Mouse (Mus musculus): Measurements from ENCODE around the gene Tmem216. TPM values are rescaled to one million over a fixed set of nuclear protein-coding genes. Genes with fewer than 3 reads are reported as not detected.

The Tmem216 gene
- polyA plus RNA-seq (2016; fragmentation: Nextera tagmentation; extraction: Ambion mirVana), result 52.3 and 58.5 TPM in 2 replicates

GRCm38 (mm10) chr19:10555624-10556510 lies at the start of gene Tmem216:
Gene Tmem216, minus strand, starts transcription at chr19:10556238.
- Histone ChIP-seq H3K4me2 (replicated peaks) (peak within 1 kb of the TSS; percentile 74), H3K9me3 (no peaks in the 10 kb centered on the region), H3K4me3 (peak within 1 kb of the TSS; percentile 66), H3K27ac (replicated peaks) (peak within 1 kb of the TSS; percentile 77), H3K27me3 (no peaks in the 10 kb centered on the region), H3K4me1 (peaks cover 18% of the 10 kb centered on the region), H3K9ac (replicated peaks) (peak within 1 kb of the TSS; percentile 75), H3K36me3 (peaks cover 18% of the 10 kb centered on the region)
- 2% methylated on average over 43 of the region's 43 CpGs for WGBS
- ATAC-seq (ENCODE audit: low FRiP score, low read depth), result peak; percentile 99

- Histone ChIP-seq H3K36me3 (peaks cover 31% of the 10 kb centered on the region), H3K4me2 (replicated peaks) (peak within 1 kb of the TSS; percentile 86), H3K4me1 (peaks cover 33% of the 10 kb centered on the region), H3K4me3 (peak within 1 kb of the TSS; percentile 96), H3K9me3 (no peaks in the 10 kb centered on the region), H3K9ac (replicated peaks) (peak within 1 kb of the TSS; percentile 94), H3K27ac (replicated peaks) (peak within 1 kb of the TSS; percentile 90), H3K27me3 (no peaks in the 10 kb centered on the region)
- ATAC-seq (ENCODE audit: low FRiP score, low read depth), result peak; percentile 97
- WGBS, result under 1% methylated on average over 49 of the region's 49 CpGs
Observed at GRCm38 (mm10) chr19:10605293-10605900, 49.4 kb upstream of the Tmem216 start, which contains the start of the genes Ddb1 and Tkfc. Gene Ddb1, plus strand, starts transcription at chr19:10605327. Gene Tkfc, minus strand, starts transcription at chr19:10605654.

- H3K4me3 ChIP-seq, result peak overlapping the region; percentile 96
- no peak for ATAC-seq (ENCODE audit: low FRiP score, low read depth)
- no peaks in the 10 kb centered on the region for H3K9me3 ChIP-seq
- peak overlapping the region; percentile 86 for H3K4me2 ChIP-seq (replicated peaks)
- no peaks in the 10 kb centered on the region for H3K27me3 ChIP-seq
- H3K36me3 ChIP-seq, result peaks cover 26% of the 10 kb centered on the region
- H3K27ac ChIP-seq (replicated peaks), result peak overlapping the region; percentile 90
- WGBS, result 72% methylated on average over 3 of the region's 3 CpGs
- H3K4me1 ChIP-seq, result peaks cover 33% of the 10 kb centered on the region
- H3K9ac ChIP-seq (replicated peaks), result peak overlapping the region; percentile 81
Observed at GRCm38 (mm10) chr19:10604534-10604933, 48.5 kb upstream of the Tmem216 start.

GRCm38 (mm10) chr19:10603660-10604523 lies 47.9 kb upstream of the Tmem216 start:
- Histone ChIP-seq H3K4me3 (no peak overlapping the region), H3K27me3 (no peaks in the 10 kb centered on the region), H3K27ac (replicated peaks) (no peak overlapping the region), H3K9ac (replicated peaks) (0 out of 2 replicates have a peak overlapping the region, but pooled peaks have one; percentile 16), H3K4me1 (peaks cover 33% of the 10 kb centered on the region), H3K36me3 (peaks cover 25% of the 10 kb centered on the region), H3K4me2 (replicated peaks) (no peak overlapping the region), H3K9me3 (no peaks in the 10 kb centered on the region)
- no peak for ATAC-seq (ENCODE audit: low FRiP score, low read depth)
- 86% methylated on average over 18 of the region's 18 CpGs for WGBS

- Histone ChIP-seq H3K4me2 (replicated peaks) (peak overlapping the region; percentile 57), H3K4me1 (peaks cover 32% of the 10 kb centered on the region), H3K27ac (replicated peaks) (peak overlapping the region; percentile 96), H3K9me3 (no peaks in the 10 kb centered on the region), H3K27me3 (no peaks in the 10 kb centered on the region), H3K36me3 (peaks cover 18% of the 10 kb centered on the region), H3K4me3 (peak overlapping the region; percentile 36), H3K9ac (replicated peaks) (peak overlapping the region; percentile 75)
- peak; percentile 68 for ATAC-seq (ENCODE audit: low FRiP score, low read depth)
- 1% methylated on average over 9 of the region's 9 CpGs for WGBS
Observed at GRCm38 (mm10) chr19:10602787-10603186, 46.7 kb upstream of the Tmem216 start.

- Histone ChIP-seq H3K4me1 (peaks cover 30% of the 10 kb centered on the region), H3K36me3 (peaks cover 15% of the 10 kb centered on the region), H3K4me3 (peak overlapping the region; percentile 36), H3K9ac (replicated peaks) (peak overlapping the region; percentile 75), H3K27ac (replicated peaks) (peak overlapping the region; percentile 96), H3K9me3 (no peaks in the 10 kb centered on the region), H3K27me3 (no peaks in the 10 kb centered on the region), H3K4me2 (replicated peaks) (peak overlapping the region; percentile 57)
- peak; percentile 44 for ATAC-seq (ENCODE audit: low FRiP score, low read depth)
- 4% methylated on average over 6 of the region's 6 CpGs for WGBS
Observed at GRCm38 (mm10) chr19:10602247-10602769, 46.3 kb upstream of the Tmem216 start.

GRCm38 (mm10) chr19:10599648-10600047 lies 43.6 kb upstream of the Tmem216 start:
- H3K27ac ChIP-seq (replicated peaks), result no peak overlapping the region
- ATAC-seq (ENCODE audit: low FRiP score, low read depth), result no peak
- H3K4me3 ChIP-seq, result no peak overlapping the region
- H3K9me3 ChIP-seq, result no peaks in the 10 kb centered on the region
- no peak overlapping the region for H3K9ac ChIP-seq (replicated peaks)
- 91% methylated on average over 2 of the region's 2 CpGs for WGBS
- no peaks in the 10 kb centered on the region for H3K27me3 ChIP-seq
- H3K4me2 ChIP-seq (replicated peaks), result no peak overlapping the region
- peaks cover 17% of the 10 kb centered on the region for H3K4me1 ChIP-seq
- peaks cover 29% of the 10 kb centered on the region for H3K36me3 ChIP-seq

- 43% methylated on average over 3 of the region's 3 CpGs for WGBS
- no peak overlapping the region for H3K4me2 ChIP-seq (replicated peaks)
- H3K27me3 ChIP-seq, result no peaks in the 10 kb centered on the region
- ATAC-seq (ENCODE audit: low FRiP score, low read depth), result no peak
- H3K27ac ChIP-seq (replicated peaks), result no peak overlapping the region
- no peak overlapping the region for H3K9ac ChIP-seq (replicated peaks)
- H3K4me1 ChIP-seq, result peaks cover 8% of the 10 kb centered on the region
- H3K9me3 ChIP-seq, result no peaks in the 10 kb centered on the region
- no peak overlapping the region for H3K4me3 ChIP-seq
- peaks cover 41% of the 10 kb centered on the region for H3K36me3 ChIP-seq
Observed at GRCm38 (mm10) chr19:10598188-10598587, 42.1 kb upstream of the Tmem216 start.

- WGBS, result 90% methylated on average over 6 of the region's 6 CpGs
- Histone ChIP-seq H3K9ac (replicated peaks) (no peak overlapping the region), H3K27me3 (no peaks in the 10 kb centered on the region), H3K36me3 (peaks cover 39% of the 10 kb centered on the region), H3K9me3 (no peaks in the 10 kb centered on the region), H3K27ac (replicated peaks) (no peak overlapping the region), H3K4me2 (replicated peaks) (no peak overlapping the region), H3K4me3 (no peak overlapping the region), H3K4me1 (no peaks in the 10 kb centered on the region)
- ATAC-seq (ENCODE audit: low FRiP score, low read depth), result no peak
Observed at GRCm38 (mm10) chr19:10591659-10592377, 35.8 kb upstream of the Tmem216 start.

GRCm38 (mm10) chr19:10590301-10590700 lies 34.3 kb upstream of the Tmem216 start:
- Histone ChIP-seq H3K4me3 (no peak overlapping the region), H3K36me3 (peaks cover 31% of the 10 kb centered on the region), H3K4me1 (no peaks in the 10 kb centered on the region), H3K9ac (replicated peaks) (no peak overlapping the region), H3K9me3 (no peaks in the 10 kb centered on the region), H3K4me2 (replicated peaks) (no peak overlapping the region), H3K27me3 (no peaks in the 10 kb centered on the region), H3K27ac (replicated peaks) (no peak overlapping the region)
- 74% methylated on average over 3 of the region's 3 CpGs for WGBS
- ATAC-seq (ENCODE audit: low FRiP score, low read depth), result no peak

All from midbrain, embryonic 12.5 days (tissue).